Mouse (Mus musculus) adipose tissue, adult 10 weeks (tissue): ENCODE measurements around the gene Olfr1471. TPM values are rescaled to one million over a fixed set of nuclear protein-coding genes. Genes with fewer than 3 reads are reported as not detected.

Source experiments
- polyA plus RNA-seq: library from polyadenylated mRNA; stranded (reverse); fragments of 350-450 nt; fragmentation: Illumina TruSeq; extraction: RNeasy Lipid Tissue Mini Kit (QIAGEN cat#74804); gene quantifications from one replicate; pipeline ENCODE4 v1.2.3, GENCODE M21; 2014; ENCODE audit warnings: low read depth, low replicate concordance

The Olfr1471 gene
- not detected for polyA plus RNA-seq

DNA sequence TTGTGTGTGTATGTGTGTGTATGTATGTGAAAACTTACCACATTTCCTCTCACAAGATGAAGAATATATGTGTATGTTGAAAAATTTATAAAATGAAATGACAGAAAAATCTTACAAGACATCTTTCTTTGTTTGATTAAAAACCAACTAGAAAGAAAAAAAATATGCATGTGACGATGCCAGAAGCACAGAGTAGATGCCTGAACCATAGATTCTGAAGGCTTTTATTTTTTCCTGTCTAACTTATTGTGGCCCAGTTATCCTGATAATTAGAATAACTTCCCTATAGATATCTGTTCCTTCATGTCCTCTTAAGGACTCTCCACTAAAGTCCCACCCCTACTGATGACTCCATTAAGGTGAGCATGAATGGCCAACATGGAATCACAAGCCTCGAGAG lies at the start of gene Olfr1471:
Olfr1471 (plus strand) TSS at position 301 of the 400 bp plus-strand sequence.

DNA sequence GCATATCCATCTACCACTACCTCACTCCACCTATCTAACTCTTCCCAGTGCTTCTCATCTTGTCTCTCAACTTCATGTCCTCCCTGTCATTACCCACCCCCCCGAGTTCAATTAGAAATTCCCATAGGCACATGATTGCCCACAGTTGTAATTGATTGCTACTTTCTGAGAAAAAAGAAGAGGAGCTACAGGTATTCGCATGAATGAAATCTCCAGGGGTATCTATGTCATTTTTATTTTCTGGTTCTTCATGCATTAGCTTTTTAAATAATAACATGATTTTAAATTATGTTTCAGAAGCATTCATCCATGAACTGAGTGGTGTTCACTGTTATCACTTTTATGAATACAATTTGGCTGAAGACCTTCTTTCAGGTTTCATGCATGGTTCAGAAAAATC lies 35.7 kb upstream of the Olfr1471 start, which contains the start of gene Olfr1469:
Olfr1469 (plus strand) TSS at position 301 of the 400 bp plus-strand sequence.

DNA sequence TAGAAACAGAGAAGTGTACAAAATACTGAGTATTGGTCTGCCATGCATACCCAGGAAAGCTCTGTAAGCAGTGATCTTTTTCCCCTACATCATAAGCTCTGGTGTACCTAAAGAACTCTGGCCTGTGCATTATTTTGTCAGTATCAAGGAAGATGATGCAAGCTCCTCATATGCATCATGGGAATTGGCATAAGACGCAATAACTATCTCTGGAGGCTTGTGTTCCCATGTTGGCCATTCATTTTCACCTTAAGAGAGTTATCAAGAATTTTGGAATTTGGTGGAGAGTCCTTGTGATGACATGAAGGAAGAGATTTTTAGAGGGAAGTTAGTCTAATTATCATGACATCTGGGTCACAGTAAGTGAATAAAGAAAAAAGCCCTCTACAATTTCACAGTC lies 12.8 kb downstream of the Olfr1471 start, which contains the start of gene Olfr1472:
Olfr1472 (minus strand) TSS at position 101 of the 400 bp plus-strand sequence.

DNA sequence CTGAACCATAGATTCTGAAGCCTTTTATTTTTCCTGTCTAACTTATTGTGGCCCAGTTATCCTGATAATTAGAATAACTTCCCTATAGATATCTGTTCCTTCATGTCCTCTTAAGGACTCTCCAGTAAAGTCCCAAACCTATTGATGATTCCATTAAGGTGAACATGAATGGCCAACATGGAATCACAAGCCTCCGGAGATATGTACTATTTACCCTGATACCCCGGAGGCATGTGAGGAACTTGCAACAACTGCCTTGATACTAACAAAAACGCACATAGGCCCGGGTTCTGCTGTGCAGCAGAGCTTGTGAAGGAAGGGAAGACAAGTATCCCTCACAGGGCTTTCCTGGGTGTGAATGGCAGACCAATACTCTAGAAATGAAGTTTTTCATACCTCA lies 26.1 kb downstream of the Olfr1471 start, which contains the start of gene Olfr1474:
Olfr1474 (plus strand) TSS at position 301 of the 400 bp plus-strand sequence.

DNA sequence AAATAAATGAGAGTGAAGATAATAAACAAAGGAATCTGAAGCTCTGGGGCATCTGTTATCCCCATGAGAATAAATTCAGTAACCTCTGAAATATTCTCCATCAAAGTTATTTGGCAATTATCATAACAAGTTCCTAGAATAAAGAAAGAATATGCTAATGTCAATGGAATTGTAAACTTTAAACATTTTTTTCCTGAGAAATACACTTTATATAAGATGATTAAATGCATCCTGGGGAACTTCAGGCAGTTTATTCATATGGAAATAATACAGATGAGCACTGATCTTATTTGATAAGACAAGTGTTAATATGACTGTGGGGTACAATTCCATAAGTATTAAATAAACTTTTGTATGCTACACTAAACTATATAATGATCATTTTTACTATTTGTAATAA lies 36.9 kb downstream of the Olfr1471 start, which contains the start of gene Olfr1475:
Olfr1475 (minus strand) TSS at position 101 of the 400 bp plus-strand sequence.

DNA sequence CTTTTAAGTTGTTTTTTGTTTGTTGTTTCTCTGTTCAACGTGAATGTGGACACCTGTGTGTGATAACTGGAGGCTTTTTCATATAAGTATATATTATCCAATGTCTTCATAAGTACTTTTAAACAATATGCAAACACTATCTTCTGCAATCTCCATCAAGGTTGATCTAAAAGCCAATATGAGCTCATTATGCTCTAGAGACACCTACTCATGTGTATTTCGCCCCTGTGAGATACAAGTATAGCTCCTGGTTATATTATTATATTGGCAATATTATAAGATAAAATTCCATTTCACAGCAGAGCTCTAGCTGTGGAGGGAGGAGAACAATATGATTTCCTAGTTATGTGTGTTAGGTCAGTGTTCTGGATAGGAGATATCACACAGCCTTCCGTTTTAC lies 57.0 kb downstream of the Olfr1471 start, which contains the start of gene Olfr1477:
Olfr1477 (plus strand) TSS at position 301 of the 400 bp plus-strand sequence.

Other genes starting within 250 kb of the Olfr1471 start
- not detected for gene Olfr1463, start 212.1 kb upstream of the Olfr1471 start, polyA plus RNA-seq
- not detected for gene Olfr1465, start 127.9 kb upstream of the Olfr1471 start, polyA plus RNA-seq
- not detected for gene Olfr1466, start 104.5 kb upstream of the Olfr1471 start, polyA plus RNA-seq
- gene Olfr1467, start 81.2 kb upstream of the Olfr1471 start, polyA plus RNA-seq: not detected
- gene Olfr1469, start 35.6 kb upstream of the Olfr1471 start, polyA plus RNA-seq: not detected
- not detected for gene Olfr1472, start 12.7 kb downstream of the Olfr1471 start, polyA plus RNA-seq
- not detected for gene Olfr1474, start 26.2 kb downstream of the Olfr1471 start, polyA plus RNA-seq
- not detected for gene Olfr1475, start 36.8 kb downstream of the Olfr1471 start, polyA plus RNA-seq
- gene Olfr1477, start 57.1 kb downstream of the Olfr1471 start, polyA plus RNA-seq: not detected
- gene Olfr1480, start 84.5 kb downstream of the Olfr1471 start, polyA plus RNA-seq: not detected
- gene Olfr1484, start 140.1 kb downstream of the Olfr1471 start, polyA plus RNA-seq: not detected
- not detected for gene Olfr1487, start 174.0 kb downstream of the Olfr1471 start, polyA plus RNA-seq
- not detected for gene Olfr1489, start 188.2 kb downstream of the Olfr1471 start, polyA plus RNA-seq
- gene Olfr1490, start 207.7 kb downstream of the Olfr1471 start, polyA plus RNA-seq: not detected